Mouse (Mus musculus): ENCODE measurements around the gene Fcgrt.
A peak's percentile ranks its signal among the peaks of the same experiment; 100 is the strongest.
"Not testable (repeated sequence)": the region's sequence is repeated elsewhere in the genome, so short reads cannot be mapped to it uniquely, and the experiment has no call there.

Gene Fcgrt

DNA sequence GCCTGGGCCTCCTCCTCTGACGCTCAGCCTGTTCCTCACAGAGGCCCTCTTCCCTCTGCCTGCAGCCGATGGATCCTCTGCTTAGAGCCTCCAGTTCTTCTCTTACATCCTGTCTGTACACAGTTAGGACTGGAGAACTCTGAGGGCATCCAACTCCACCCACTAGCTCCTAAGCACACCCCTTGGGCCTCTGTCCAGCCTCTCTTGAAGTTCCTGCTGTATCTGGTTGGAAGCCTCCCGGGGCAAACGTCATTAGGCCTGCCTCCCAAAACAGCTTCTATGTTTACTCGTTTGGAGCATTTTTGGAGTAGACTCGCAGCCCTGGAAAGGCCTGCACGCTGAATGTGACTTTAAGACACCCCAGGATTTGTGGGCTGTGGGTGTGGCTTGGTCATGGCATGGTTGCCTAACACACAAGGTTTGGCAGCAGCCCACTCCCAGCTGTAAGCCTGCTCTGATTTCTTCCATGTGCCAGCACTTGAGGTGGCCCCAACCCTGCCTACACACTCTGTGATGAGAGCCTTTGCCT lies at the start of gene Fcgrt:
Gene Fcgrt (minus strand): TSS at position 200 of the 529 bp plus-strand sequence.
- DNase-seq (ENCODE audit: low spot score) = peak; percentile 84

DNA sequence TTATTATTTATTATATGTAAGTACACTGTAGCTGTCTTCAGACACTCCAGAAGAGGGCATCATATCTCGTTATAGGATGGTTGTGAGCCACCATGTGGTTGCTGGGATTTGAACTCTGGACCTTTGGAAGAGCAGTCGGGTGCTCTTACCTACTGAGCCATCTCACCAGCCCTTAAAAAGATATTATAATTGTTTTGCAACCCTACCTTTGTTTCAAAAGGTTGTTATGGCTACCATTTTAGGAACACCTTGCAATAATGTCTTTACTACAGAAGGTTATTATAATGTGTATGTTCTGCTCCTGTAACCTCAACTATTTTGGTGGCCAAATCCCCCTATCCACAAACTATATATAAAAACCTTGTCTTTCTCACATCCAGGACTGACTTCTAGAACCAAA lies 49.4 kb upstream of the Fcgrt start:
- DNase-seq (ENCODE audit: low spot score) = not testable (repeated sequence)

DNA sequence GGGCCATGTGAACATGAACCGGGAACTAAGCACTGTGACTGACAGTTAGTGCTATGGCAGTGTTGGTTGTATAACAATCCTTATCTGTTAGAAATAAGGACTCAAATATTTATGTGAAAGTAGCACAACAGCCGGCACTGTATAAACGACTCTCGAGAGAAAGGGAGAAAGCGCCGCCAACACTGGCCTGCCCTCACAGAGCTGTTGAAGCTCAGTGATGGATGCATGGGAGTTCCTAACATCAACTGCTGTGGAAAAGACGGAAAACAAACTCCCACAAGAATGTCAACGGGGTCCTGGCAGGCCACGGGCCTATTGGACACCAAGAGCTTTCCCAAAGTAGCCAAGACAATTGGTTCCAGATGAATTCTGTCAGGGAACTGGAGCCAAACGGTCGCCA lies 47.7 kb upstream of the Fcgrt start:
- peak; percentile 46 for DNase-seq (ENCODE audit: low spot score)

DNA sequence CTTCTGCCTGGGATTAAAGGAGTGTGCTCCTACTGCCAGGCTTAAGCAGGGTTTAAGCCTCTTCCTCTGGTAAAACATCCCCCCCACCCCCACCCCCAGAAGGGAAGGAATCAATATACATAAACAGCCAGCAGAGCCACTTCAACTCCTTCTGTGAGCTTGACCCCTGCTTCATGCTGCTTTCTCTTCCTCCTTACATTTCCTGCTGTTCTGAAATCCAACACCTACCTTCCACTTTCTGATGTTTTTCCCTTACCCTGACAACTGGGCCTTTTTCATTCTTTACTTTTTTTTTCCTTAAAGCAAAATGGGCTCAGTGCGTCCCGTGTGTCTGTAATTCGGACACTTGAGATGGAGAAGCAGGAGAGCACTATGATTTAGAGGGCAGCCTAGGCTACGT lies 46.7 kb upstream of the Fcgrt start:
- no peak for DNase-seq (ENCODE audit: low spot score)

DNA sequence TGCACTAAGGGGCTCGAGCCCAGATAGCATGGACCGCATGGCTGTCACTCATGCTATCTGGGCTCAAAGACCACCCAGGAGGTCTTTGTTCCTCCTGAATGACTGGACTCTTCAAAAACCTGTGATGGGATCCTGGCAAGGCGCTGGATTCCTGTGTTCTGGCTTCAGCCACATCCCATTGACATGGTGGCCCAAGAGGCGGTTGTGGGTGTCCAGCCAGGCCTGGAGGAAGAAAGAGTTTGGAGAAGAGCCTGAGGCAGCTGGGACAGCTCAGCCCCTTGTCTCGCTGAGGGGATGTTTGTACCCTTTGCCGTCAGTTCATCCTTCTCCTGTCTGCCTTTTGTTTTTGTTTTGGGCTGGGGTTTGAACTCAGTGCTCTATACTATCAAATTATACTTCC lies 45.9 kb upstream of the Fcgrt start:
- DNase-seq (ENCODE audit: low spot score) = no peak

DNA sequence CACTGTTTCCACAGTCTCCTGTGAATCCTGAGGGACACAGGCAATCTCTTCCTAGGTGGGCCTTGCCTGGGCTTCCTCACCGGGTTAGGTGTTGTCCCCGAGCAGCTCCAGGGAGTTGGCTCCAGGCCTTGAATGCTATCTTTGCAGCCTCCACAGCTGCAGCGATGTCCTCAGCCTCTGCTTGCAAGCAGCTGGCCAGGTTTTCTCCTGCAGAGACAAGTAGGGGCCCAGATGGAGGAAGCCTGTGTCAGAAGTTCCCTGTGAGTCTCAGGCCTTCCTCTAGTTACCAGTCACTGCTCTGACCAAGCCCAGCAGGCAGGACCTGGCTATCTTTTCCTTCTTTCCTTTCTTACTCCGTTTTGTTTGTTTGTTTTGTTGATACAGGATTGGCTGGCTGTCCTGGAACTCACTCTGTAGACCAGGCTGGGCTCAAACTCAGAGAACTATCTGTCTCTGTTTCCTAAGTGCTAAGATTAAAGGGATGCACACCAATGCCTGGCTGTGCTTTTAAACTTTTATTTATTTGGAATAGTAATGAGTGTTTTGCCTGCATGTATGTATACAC lies 45.0 kb upstream of the Fcgrt start:
- DNase-seq (ENCODE audit: low spot score) = no peak

DNA sequence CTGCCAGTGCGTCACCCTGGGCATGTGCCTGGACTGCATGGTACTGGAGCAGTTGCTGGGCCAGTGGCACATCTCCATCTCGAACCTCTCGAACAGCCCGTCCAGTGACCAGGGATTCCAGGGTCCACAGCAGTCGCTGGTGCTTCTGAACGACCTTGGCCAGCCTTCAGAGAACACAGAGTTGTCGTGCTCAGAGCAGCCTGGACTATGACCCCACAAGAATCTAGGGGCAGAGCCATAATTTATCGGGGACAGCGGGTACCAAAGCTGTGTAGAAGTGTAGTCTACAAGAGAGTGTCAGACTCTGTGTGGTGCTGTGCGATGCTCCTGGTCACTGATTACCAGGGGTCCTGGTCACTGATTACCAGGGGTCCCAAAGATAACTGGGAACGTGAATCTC lies 44.2 kb upstream of the Fcgrt start:
- no peak for DNase-seq (ENCODE audit: low spot score)

DNA sequence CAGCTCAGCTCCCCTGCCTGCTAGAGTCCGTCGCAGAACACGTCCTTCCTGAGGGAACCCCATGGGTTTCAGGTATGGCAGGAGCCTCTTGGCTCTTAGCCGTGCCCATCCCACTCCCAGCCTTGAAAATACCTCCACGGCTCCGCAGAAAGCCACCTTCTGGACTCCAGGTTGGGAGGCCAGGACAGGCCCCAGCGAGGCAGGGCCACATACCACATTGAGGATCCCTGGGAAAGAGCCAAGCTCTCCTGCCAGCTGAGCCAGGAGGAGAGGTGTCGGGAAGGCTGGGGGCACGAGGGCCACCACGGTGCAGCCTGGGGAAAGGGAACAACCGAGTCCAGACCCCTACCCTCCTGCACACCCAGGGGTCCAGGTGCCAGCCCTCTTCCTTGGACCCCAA lies 43.6 kb upstream of the Fcgrt start:
- no peak for DNase-seq (ENCODE audit: low spot score)

DNA sequence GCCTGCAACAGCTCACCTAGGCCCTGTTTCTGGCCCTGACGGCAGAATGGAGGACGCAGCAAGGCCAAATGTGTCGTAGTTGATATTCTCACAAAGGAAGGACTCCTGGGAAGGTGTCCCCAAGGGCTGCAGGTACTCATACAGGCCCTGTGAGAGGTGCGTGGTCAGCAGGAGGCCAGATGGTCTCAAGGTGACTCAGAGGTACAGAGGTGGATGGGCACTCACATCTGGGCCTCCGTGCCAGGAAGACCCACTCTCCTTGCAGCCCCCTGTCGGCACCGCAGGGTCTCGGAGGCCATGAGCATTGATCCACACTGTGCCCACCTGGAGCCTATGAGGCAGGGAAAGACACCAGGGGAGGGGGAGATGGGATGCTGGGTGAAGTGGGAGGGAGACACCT lies 41.8 kb upstream of the Fcgrt start:
- DNase-seq (ENCODE audit: low spot score) = no peak

DNA sequence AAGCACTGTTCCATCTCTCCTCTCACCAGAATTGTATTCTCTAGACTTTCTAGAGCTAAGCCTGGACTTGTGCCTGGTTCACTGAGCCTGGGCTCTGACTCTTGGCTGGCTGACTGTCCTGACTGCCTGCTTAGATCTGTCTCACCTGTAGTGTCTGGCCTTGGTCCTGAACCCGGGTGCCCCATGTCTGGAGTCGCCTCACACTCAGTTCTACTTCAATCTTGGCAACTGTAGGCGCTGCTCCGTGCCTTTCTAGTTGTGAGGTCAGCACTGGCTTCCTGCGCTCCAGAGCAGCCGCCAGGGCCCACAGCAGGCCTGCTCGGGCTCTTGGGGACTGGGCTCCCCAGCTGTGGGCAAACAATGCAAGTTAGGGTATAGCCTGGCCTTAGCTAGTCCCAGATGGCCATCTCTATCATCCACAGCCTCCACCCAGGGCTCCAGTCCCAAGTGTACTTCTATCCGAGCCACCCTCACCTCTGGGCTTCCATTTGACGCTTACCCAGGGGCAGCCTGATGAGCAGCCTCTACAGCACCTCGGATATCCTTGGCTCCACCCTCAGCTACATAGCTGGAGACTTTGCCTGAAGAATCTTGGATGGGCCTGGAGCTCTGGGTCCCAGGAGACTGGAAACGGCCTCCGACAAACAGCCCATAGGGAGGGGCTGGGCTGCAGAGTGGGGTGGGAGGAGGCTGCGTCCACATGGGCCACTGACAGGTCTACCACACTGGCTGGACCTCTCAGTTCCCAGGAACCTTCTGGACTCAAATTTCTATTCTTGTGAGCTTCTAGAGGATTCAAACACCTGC lies 40.9 kb upstream of the Fcgrt start:
- no peak for DNase-seq (ENCODE audit: low spot score)

DNA sequence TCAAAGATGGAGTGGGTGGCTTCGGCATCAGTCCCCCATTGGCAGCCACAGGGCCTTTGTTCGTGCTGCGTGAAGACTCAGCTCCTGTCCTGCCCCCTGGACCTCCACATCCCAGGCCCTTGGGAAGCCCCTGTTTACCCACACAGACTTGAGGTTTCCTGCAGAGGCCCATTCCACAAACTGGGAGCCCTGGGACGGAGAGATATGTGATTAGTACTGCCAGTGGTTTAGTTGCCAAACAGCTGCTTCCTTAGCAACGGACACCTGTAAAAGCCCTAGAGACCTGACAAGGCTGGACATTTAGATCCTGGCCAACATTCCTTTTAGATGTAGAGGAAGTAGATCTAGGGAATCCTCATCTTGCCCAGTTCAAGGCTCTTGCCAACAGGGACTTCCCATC lies 38.3 kb upstream of the Fcgrt start:
- no peak for DNase-seq (ENCODE audit: low spot score)

DNA sequence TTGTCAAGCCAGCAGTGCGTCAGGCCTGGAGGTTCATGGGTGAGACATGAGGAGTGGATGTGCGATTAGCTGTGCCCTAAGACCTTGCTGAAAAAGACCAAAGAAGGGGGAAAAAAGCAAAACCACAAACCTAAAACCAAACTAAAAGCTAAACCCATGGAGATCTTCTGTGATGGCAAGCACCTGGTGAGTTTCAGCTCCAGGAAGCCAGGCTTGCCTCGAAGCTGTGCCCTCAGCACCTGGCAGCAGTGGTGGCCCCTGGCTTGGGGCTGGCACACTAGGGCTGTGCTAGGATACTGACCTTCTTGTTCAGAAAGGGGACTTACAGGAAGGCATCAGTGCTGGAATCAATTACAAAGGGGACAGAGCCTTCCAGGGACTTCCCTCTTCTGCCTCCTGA lies 37.7 kb upstream of the Fcgrt start:
- no peak for DNase-seq (ENCODE audit: low spot score)

DNA sequence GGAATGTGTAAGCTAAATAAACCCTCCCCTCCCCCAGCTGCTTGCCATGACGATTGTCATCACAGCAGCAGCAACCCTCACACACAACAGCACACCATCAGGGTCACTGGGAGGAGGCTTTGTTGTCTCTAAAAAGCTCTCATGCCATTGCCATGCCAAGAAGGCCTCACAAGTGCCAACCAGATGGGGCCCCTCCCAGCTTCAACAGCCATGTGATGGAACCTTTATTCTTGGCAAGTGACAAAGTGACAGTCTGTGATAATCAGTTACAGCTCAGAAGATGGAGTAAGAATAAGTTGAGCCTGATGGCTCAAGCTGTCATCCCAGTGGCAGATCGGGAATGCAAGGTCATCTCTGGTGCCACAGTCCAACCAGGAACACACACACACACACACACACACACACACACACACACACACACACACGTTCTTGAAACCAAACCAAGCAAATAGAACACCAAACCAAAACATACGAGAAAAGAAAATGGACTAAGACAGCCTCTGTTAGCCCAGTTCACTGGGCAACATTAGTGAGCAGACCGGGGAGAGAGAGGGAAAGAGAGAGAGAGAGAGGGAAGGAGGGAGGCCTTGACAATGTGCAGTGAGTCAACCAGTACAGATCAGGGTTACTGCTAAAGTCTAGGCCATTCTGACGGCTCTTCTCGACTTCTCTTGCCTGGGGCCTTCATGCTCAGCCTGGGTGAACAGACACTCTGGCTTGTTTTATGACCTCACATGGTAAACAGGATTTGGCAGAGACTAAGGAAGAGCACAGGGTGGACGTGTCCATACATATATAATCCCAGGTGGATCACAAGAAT lies 36.5 kb upstream of the Fcgrt start:
- DNase-seq (ENCODE audit: low spot score) = no peak

DNA sequence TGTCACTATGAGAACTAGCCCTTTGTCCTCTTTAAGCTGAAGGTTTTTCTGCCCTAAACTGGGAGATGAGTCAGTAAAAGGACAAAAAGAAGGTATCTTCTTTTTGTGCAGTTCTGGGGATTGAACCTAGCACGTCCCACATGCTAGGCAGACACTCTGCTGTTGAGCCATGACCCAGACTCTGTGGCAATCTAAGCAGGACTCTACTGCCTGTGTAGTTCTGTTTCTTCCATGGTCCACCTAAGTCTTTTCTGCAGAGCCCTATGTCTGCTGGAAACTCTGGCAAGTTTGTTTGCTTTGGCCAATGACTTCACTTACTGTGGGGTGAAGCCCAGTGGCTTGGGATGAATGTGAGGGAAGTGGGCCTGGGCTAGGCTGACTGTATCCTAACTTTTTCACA lies 34.8 kb upstream of the Fcgrt start:
- DNase-seq (ENCODE audit: low spot score) = no peak

DNA sequence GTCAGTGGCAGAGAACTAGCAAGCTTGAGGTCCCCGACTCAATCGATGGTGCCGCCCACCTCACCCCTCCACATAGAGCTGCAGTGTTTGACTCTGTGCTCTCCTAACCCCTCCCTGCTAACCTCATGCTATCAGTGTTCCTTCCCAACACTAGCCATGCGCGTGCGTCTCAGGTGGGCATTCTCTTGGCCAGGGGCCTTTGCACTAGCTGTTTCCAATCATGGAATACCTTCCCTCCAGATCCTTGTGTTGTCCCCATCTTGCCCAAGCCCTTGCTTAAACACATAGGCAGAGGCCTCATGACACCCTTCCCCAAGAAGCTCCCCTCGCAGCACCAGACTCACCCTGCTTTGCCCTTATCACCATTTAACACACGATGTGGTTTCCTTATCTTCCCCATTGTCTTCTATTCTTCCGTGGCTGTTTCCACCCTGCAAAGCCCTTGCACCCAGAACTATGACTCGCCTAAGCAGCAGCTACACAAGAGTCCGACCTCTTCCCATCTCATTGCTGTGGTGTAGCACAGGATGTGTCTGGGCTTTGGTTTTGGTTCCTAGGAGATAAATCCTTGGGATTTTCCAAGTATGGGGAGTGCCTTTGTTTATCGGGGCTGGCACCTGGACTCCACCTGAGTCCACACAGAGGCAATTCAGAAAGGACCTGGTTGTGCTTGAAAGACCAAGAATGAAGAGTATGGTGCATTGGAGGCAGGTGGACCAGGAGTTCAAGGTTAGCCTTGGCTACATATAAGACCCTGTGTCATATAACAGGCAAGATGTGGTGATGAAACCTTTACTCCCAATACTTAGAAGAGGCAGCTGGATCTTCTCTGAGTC lies 33.7 kb upstream of the Fcgrt start:
- DNase-seq (ENCODE audit: low spot score) = no peak

DNA sequence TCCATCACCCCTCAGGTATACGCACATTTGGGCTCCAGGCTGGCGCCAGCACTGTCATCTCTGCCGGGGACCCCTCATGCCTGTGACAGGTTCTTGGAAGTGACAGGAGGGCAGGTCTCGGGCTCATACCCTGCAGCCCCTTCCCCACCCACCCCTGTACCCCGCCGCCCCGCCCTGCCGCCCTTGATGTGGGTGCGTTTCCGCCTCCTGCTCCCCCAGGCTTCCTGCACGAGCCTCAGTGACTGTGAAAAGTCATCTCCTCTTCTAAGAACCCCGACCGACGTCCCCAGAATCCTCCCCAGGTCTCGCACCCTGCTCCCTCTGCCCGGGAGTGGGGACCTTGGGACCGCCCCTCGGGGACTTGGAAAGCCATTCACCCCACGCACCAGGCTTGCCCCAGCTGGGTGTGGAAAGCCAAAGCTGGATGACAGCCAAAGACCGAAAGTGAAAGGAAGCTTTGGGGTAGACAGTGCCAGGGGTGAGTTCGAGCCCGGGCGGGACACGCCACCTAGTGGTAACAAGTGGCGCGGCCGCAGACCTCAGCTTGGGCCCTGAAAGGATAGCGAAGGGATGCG lies 32.4 kb upstream of the Fcgrt start, which contains the start of the genes Gm45713 and Flt3l:
Gene Gm45713 (minus strand): TSS at position 239 of the 575 bp plus-strand sequence.
Gene Flt3l (minus strand): TSS at position 440 of the 575 bp plus-strand sequence.
- DNase-seq (ENCODE audit: low spot score) = peak; percentile 87

DNA sequence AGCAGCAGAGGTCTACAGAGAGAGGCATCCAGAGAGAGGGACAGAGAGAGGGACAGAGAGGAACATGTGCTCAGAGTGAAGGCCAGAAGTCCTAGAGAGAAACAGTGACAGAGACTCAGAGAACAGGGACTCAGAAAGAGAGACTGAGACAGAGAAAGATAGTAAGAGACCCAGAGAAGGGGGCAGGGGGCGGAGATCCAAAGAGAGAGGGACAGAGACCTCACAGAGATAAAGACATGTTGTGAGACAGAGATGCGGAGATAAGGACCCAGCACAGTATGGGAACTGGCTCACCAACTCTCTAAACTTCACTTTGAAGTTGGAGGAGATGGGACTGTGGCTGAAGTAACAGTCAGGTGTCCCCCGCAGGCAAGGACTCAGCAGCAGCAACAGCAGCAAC lies 31.7 kb upstream of the Fcgrt start:
- no peak for DNase-seq (ENCODE audit: low spot score)

DNA sequence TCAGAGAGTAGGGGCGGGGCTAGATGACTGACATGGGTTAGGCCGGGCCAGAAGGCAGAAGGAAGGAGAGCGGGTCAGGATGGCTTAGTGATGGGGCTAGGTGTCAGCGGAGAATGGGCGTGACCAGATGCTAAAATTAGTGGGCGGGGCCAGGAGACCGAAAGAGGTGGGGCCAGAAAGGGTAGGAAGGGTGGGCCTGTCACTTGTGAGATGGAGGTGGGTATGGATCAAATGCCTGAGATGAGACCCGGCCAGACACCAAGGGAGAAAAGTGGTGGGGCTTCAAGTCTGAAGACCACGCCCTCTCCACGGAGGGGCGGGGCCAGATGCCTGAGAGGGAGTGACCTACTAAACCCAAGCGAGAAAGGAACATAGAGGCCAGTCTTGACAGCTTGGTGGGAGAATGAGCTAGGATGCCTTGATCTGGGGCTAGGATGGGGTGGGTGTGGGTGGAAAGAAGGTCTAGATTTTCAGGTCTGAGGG lies 30.9 kb upstream of the Fcgrt start:
- DNase-seq (ENCODE audit: low spot score) = no peak

DNA sequence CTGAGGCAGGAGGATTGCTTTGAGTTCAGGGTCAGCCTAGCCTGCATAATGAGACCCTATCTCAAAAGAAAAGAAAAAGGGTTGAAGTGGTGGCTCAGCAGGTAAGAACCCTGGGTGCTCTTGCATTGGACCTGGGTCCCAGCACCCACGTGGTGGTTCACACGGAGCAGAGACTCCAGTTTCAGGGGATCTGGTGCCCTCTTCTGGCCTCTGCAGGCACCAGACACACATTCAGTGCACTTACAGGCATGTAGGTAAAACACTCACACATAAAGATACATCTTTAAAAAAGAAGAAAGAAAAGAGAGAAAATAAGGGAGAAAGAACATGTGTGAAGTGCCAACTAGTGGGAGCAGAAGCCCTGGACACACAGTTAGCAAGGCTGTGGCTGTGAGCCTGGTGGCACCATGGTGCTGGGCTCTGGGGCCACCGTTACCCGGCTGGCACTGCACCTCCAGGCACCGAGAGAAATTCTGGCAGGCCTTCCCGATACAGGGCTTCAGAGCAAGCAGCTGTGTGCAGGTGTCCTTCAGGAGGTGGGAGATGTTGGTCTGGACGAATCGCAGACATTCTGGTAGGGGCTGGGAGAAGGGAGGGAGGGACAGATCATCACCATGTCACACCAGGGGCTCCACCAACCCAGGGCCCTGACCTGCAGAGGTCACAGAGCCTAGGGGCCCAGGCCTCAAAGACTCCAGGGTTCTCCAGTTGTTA lies 30.0 kb upstream of the Fcgrt start:
- no peak for DNase-seq (ENCODE audit: low spot score)

DNA sequence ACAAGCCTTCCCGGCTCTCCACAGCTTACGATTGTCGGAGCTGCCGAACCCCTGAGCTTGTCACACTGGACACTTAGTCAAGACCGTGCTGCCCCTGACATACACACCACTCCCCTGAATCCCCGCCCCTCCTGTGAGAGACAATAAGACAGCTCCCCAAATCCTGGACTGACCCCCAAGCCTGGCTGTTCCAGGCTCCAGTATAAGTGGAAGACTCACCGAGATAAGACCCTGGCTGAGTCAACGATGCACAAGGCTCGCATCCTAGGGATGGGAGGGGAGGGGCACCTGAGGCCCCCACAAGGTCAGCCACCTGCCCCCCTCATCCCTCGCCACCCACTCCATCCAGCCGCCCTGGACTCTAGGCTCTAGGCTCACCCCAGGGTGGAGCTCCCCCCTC lies 28.2 kb upstream of the Fcgrt start:
- DNase-seq (ENCODE audit: low spot score) = no peak

Data from ovary, postnatal 36 days (tissue).